In the genomic region with DNA sequence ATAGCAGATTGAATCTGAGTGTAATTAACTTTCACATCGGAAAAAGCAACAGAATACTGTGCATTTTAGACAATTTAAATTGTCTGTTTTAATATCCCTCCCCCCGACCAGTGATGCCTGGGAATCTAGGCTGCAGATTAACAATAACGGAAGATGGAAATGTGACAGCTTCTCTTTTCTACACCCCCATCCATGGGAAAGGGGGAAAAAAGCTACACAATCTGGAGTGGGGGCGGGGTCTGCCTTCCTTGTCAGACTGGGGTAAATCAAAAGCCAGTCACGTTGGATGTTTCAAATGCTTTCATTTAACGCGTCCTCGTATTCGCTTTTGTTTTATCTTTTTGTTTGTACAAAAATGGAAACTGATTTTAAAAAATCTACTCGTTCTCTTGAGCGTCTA, we compare ENCODE assay signal across 9 mouse cellular contexts. TPM values are rescaled to one million over a fixed set of nuclear protein-coding genes. Genes with fewer than 3 reads are reported as not detected.
DNase-seq lines count a peak whose midpoint lies in the region; ATAC-seq lines count a peak whose summit lies in the region.
"Had no signal": no experiment of that assay in that cellular context is flagged by ENCODE, and none has a peak within 500 bp of the region (broad histone marks: within the 10 kb centered on the region; RNA-seq: fewer than 3 reads in every experiment).

No protein-coding gene starts in this region.

- no peaks in the 10 kb centered on the region for H3K9me3 ChIP-seq in heart, embryonic 10.5 days
- no peaks in the 10 kb centered on the region for H3K9me3 ChIP-seq in forebrain, embryonic 16.5 days (ENCODE audit: control insufficient read depth, low read length)
- no peaks in the 10 kb centered on the region for H3K9me3 ChIP-seq in stomach, embryonic 16.5 days (replicated peaks; ENCODE audit: control insufficient read depth, low read length)
- H3K9me3 ChIP-seq: G1E had no signal

- H3K4me1 ChIP-seq in heart, embryonic 10.5 days = peaks cover 6% of the 10 kb centered on the region; the same call in 1 of the 2 replicates
- no peaks in the 10 kb centered on the region for H3K4me1 ChIP-seq in brown adipose tissue, adult 24 weeks (ENCODE audit: control insufficient read depth, insufficient read depth, insufficient read length, low read length)
- H3K4me1 ChIP-seq in forebrain, embryonic 16.5 days (replicated peaks; ENCODE audit: control insufficient read depth, insufficient read depth, low read length) = peaks cover 10% of the 10 kb centered on the region
- peaks cover 4% of the 10 kb centered on the region; the same call in 1 of the 2 replicates for H3K4me1 ChIP-seq in stomach, embryonic 16.5 days (ENCODE audit: control insufficient read depth, insufficient read depth, low read length)

- H3K36me3 ChIP-seq in heart, embryonic 10.5 days = no peaks in the 10 kb centered on the region
- H3K36me3 ChIP-seq in forebrain, embryonic 16.5 days (ENCODE audit: control insufficient read depth, insufficient read depth) = no peaks in the 10 kb centered on the region
- no peaks in the 10 kb centered on the region for H3K36me3 ChIP-seq in stomach, embryonic 16.5 days (ENCODE audit: control insufficient read depth, insufficient read depth, low read length)
- H3K36me3 ChIP-seq: G1E had no signal

- ATAC-seq in forebrain, embryonic 16.5 days = 0 out of 2 replicates have a peak, but pooled peaks have one; percentile 21
- no peak for ATAC-seq in stomach, embryonic 16.5 days (ENCODE audit: insufficient read depth, low FRiP score)
- ATAC-seq in frontal cortex, adult (ENCODE audit: low TSS enrichment) = no peak

- H3K4me3 ChIP-seq in heart, embryonic 10.5 days = peak overlapping the region; percentile 92
- 0 out of 2 replicates have a peak overlapping the region, but pooled peaks have one; percentile 21 for H3K4me3 ChIP-seq in brown adipose tissue, adult 24 weeks (ENCODE audit: insufficient read depth, low read depth, low read length)
- H3K4me3 ChIP-seq in forebrain, embryonic 16.5 days (replicated peaks; ENCODE audit: low read length) = peak overlapping the region; percentile 98
- peak overlapping the region; percentile 85 for H3K4me3 ChIP-seq in stomach, embryonic 16.5 days (replicated peaks; ENCODE audit: low read length)

- 8% methylated on average over 11 of the region's 11 CpGs for WGBS in heart, embryonic 10.5 days
- under 1% methylated on average over 11 of the region's 11 CpGs for WGBS in forebrain, embryonic 16.5 days
- 5% methylated on average over 11 of the region's 11 CpGs for WGBS in stomach, embryonic 16.5 days

- peaks cover 5% of the 10 kb centered on the region; the same call in 1 of the 2 replicates for H3K27me3 ChIP-seq in heart, embryonic 10.5 days (ENCODE audit: insufficient read depth, poor library complexity, severe bottlenecking)
- H3K27me3 ChIP-seq in forebrain, embryonic 16.5 days (replicated peaks; ENCODE audit: control insufficient read depth, insufficient read depth, low read length) = no peaks in the 10 kb centered on the region
- H3K27me3 ChIP-seq in stomach, embryonic 16.5 days (ENCODE audit: control insufficient read depth, insufficient read depth, low read length) = 0 out of 2 replicates have a peak, but pooled peaks cover 4% of the 10 kb centered on the region

- DNase-seq in heart, embryonic 10.5 days (ENCODE audit: low spot score) = no peak
- DNase-seq in heart, postnatal 14 days = no peak
- peak; percentile 33 to 49 for DNase-seq in kidney, postnatal 4 days
- DNase-seq in lung, postnatal 10 days = peak; percentile 13

- peak overlapping the region; percentile 93 for H3K9ac ChIP-seq in forebrain, embryonic 16.5 days (replicated peaks; ENCODE audit: low read depth, low read length)
- H3K9ac ChIP-seq in stomach, embryonic 16.5 days (ENCODE audit: low read length) = no peak overlapping the region

- intact Hi-C loops in heart, postnatal 14 days (cut with DNase I) = loop anchor here (5.0 kb wide), 1 partner anchor 109 kb away; no protein-coding TSS in a partner anchor

- peak overlapping the region; percentile 80 for H3K4me2 ChIP-seq in forebrain, embryonic 16.5 days (ENCODE audit: low read length)
- H3K4me2 ChIP-seq in stomach, embryonic 16.5 days (ENCODE audit: low read depth, low read length) = peak overlapping the region; percentile 99

- no peak overlapping the region for H3K27ac ChIP-seq in heart, embryonic 10.5 days
- H3K27ac ChIP-seq in brown adipose tissue, adult 24 weeks (replicated peaks; ENCODE audit: low read depth, low read length) = no peak overlapping the region
- H3K27ac ChIP-seq in forebrain, embryonic 16.5 days (ENCODE audit: low read length) = peak overlapping the region; percentile 99
- no peak overlapping the region for H3K27ac ChIP-seq in stomach, embryonic 16.5 days (ENCODE audit: low read length)

RNA-seq across cellular contexts. Expression of gene Zswim5, which starts 1.3 kb away (rescaled TPM):
- 0.57 and 1.1 TPM in 2 replicates for polyA plus RNA-seq in heart, embryonic 10.5 days (2016; fragmentation: Nextera tagmentation; extraction: Ambion mirVana)
- total RNA-seq in heart, postnatal 14 days (2021) = 1 to 10 TPM; 1.1 to 1.6 TPM
- 0.79 and 1.2 TPM in 2 replicates for polyA plus RNA-seq in brown adipose tissue, adult 24 weeks (2012; ENCODE audit: insufficient read depth, insufficient read length, missing spikeins)
- polyA plus RNA-seq in forebrain, embryonic 16.5 days (2015; fragmentation: Nextera tagmentation; extraction: Ambion mirVana) = 8.8 and 9.1 TPM in 2 replicates
- polyA plus RNA-seq in stomach, embryonic 16.5 days (2015; fragmentation: Nextera tagmentation; extraction: Ambion mirVana) = 0.44 and 0.56 TPM in 2 replicates
- polyA plus RNA-seq: G1E had no signal

RNA-seq across cellular contexts. Expression of gene Hpdl, which starts 57.0 kb away (rescaled TPM):
- polyA plus RNA-seq in heart, embryonic 10.5 days (2016; fragmentation: Nextera tagmentation; extraction: Ambion mirVana) = 0.73 and 1.3 TPM in 2 replicates
- 1 to 10 TPM; 3.2 to 3.6 TPM for total RNA-seq in heart, postnatal 14 days (2021)
- polyA plus RNA-seq in brown adipose tissue, adult 24 weeks (2012; ENCODE audit: insufficient read depth, insufficient read length, missing spikeins) = 6.5 and 10.3 TPM in 2 replicates
- 0.48 and 0.52 TPM in 2 replicates for polyA plus RNA-seq in forebrain, embryonic 16.5 days (2015; fragmentation: Nextera tagmentation; extraction: Ambion mirVana)
- polyA plus RNA-seq in stomach, embryonic 16.5 days (2015; fragmentation: Nextera tagmentation; extraction: Ambion mirVana) = 0.57 and 0.94 TPM in 2 replicates
- total RNA-seq: G1E had no signal
- polyA plus RNA-seq: G1E had no signal

Comparison
In these comparisons a context has a peak if more than half of its experiments do, and no peak if none do; other contexts are left out.
1. DNase-seq: peak in kidney, postnatal 4 days (2 of 2) and lung, postnatal 10 days (single experiment); none in heart, embryonic 10.5 days (single experiment) and heart, postnatal 14 days (0 of 2).
2. H3K4me3 ChIP-seq: peak in every context shown above with its lines; median percentile 98 in forebrain, embryonic 16.5 days; 92 in heart, embryonic 10.5 days; 85 in stomach, embryonic 16.5 days; 21 in brown adipose tissue, adult 24 weeks.